Mouse (Mus musculus) cerebellum, adult 2 months (tissue): ENCODE results near the gene Pex11a.

Experiments
- CTCF ChIP-seq: fragments of 200-500 bp; IDR thresholded peaks from 2 replicates; pipeline ENCODE4 v1.5.1; 2011; ENCODE audit warnings: low read depth, mild to moderate bottlenecking, control low read depth, low read length, moderate library complexity, borderline replicate concordance; ENCODE audit not compliant: insufficient read depth
- POLR2A ChIP-seq: fragments of 200-500 bp; IDR thresholded peaks from 2 replicates; pipeline ENCODE4 v1.6.1; 2011; ENCODE audit warnings: low read length, control low read depth, borderline replicate concordance; ENCODE audit not compliant: insufficient read depth

GRCm38 (mm10) chr7:79771561-79772512 lies 28.9 kb upstream of the Pex11a start:
- no peak for TF ChIP-seq POLR2A
- no peak for TF ChIP-seq CTCF
